Mouse (Mus musculus): ENCODE data around the gene Faf2. TPM values are rescaled to one million over a fixed set of nuclear protein-coding genes. Genes with fewer than 3 reads are reported as not detected.

The Faf2 gene
- total RNA-seq, 1 experiment, result 76.3 TPM

DNA sequence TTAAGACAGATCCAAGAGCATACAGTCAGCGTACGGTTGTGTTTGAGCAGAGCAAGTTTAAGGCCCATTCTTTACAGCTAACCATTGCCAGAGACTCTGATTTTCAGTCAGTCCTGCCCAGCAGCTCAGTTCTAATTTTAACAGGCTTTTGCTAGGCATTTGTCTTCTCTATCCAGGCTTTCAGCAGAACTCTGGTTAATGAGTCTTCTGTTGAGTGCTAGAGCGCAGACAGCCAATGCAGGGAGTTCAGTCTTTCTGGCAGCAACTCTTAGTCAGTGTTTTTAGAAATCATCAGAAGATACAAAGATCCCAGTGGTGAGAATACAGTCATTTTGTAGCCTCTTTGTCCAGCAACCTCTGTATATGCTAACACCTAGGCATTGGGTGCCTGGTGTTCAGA is 28.9 kb downstream of the Faf2 start:
- no peak for DNase-seq (ENCODE audit: low read depth, low spot score)
- Histone ChIP-seq H3K36me3 (ENCODE audit: control insufficient read depth, insufficient read depth, low read length, poor library complexity, severe bottlenecking) (peaks cover 50% of the 10 kb centered on the region), H3K27ac (ENCODE audit: insufficient read depth, low read depth, low read length, poor library complexity, severe bottlenecking) (no peak overlapping the region), H3K4me1 (ENCODE audit: control insufficient read depth in 2 of 2, insufficient read depth in 2 of 2, low read length in 2 of 2, poor library complexity in 1 of 2) (no peaks in the 10 kb centered on the region), H3K4me3 (ENCODE audit: insufficient read depth in 1 of 2, low read depth in 1 of 2, low read length in 2 of 2, poor library complexity in 1 of 2, severe bottlenecking in 1 of 2) (no peak overlapping the region), H3K9me3 (ENCODE audit: control insufficient read depth, insufficient read depth, low read depth, low read length) (no peaks in the 10 kb centered on the region), H3K9ac (ENCODE audit: insufficient read depth, low read depth, low read length, poor library complexity, severe bottlenecking) (no peak overlapping the region)
- in situ Hi-C loops (cut with MboI; ENCODE audit: low sequenced_read_pairs in 2 of 2, unreplicated experiment in 2 of 2), result no loop called here
- TF ChIP-seq MAFK (IDR thresholded peaks at IDR 0.05; ENCODE audit: insufficient read depth, low read depth, low read length) (no peak), HCFC1 (IDR thresholded peaks at IDR 0.05; ENCODE audit: borderline replicate concordance, insufficient read depth, low read length) (no peak), ZNF384 (IDR thresholded peaks at IDR 0.05; ENCODE audit: low read depth, low read length) (no peak), CHD2 (IDR thresholded peaks at IDR 0.05; ENCODE audit: low read depth, low read length) (no peak), ZC3H11A (IDR thresholded peaks at IDR 0.05; ENCODE audit: borderline replicate concordance, low read depth, low read length) (no peak)

DNA sequence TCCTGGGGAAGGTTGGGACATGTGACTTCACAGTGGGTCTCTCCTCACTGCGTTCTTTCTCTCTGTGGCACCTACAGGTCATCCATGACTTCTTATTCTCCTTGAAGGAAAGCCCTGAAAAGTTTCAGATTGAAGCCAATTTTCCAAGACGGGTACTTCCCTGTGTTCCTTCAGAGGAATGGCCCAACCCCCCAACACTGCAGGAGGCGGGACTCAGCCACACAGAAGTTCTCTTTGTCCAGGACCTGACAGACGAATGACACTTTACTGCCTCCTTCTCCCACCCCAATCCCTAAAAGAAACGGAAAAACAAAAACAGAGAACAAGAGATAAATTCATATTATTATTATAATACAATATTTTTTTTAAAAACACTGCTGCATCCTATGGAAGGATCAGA is 39.3 kb downstream of the Faf2 start:
- H3K9ac ChIP-seq (ENCODE audit: insufficient read depth, low read depth, low read length, poor library complexity, severe bottlenecking), result no peak overlapping the region
- TF ChIP-seq HCFC1 (IDR thresholded peaks at IDR 0.05; ENCODE audit: borderline replicate concordance, insufficient read depth, low read length), result no peak
- no peak for TF ChIP-seq ZC3H11A (IDR thresholded peaks at IDR 0.05; ENCODE audit: borderline replicate concordance, low read depth, low read length)
- no peak for TF ChIP-seq CHD2 (IDR thresholded peaks at IDR 0.05; ENCODE audit: low read depth, low read length)
- no peak for TF ChIP-seq MAFK (IDR thresholded peaks at IDR 0.05; ENCODE audit: insufficient read depth, low read depth, low read length)
- no peak for TF ChIP-seq ZNF384 (IDR thresholded peaks at IDR 0.05; ENCODE audit: low read depth, low read length)
- no peaks in the 10 kb centered on the region for H3K9me3 ChIP-seq (ENCODE audit: control insufficient read depth, insufficient read depth, low read depth, low read length)
- peaks cover 2 to 4% of the 10 kb centered on the region in 2 experiments; a peak in 1 of 4 replicates for H3K4me1 ChIP-seq (ENCODE audit: control insufficient read depth in 2 of 2, insufficient read depth in 2 of 2, low read length in 2 of 2, poor library complexity in 1 of 2)
- in situ Hi-C loops (cut with MboI; ENCODE audit: low sequenced_read_pairs in 2 of 2, unreplicated experiment in 2 of 2), result no loop called here
- H3K36me3 ChIP-seq (ENCODE audit: control insufficient read depth, insufficient read depth, low read length, poor library complexity, severe bottlenecking), result peaks cover 38% of the 10 kb centered on the region
- no peak for DNase-seq (ENCODE audit: low read depth, low spot score)
- no peak overlapping the region for H3K4me3 ChIP-seq (ENCODE audit: insufficient read depth in 1 of 2, low read depth in 1 of 2, low read length in 2 of 2, poor library complexity in 1 of 2, severe bottlenecking in 1 of 2)
- no peak overlapping the region for H3K27ac ChIP-seq (ENCODE audit: insufficient read depth, low read depth, low read length, poor library complexity, severe bottlenecking)

DNA sequence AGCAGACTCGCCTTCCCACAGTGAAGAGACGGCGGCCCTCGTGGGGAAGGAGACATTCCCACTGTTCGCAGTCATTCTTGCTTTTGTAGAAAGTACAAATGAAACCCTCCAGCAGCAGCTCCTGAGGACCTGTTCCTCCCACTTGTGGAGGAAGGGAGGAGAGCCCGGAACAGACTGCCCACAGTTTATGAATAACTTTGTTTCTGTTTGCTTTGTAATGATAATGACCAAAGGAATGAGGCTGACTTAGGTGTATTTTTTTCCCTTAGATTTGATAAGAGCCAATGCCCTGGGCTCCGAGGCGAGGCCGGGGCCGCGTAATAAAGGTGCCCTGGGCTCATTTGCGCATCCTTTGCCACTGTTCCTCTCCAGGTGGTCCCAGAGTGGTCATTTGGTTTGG is 39.8 kb downstream of the Faf2 start:
- TF ChIP-seq CHD2 (IDR thresholded peaks at IDR 0.05; ENCODE audit: low read depth, low read length) (no peak), MAFK (IDR thresholded peaks at IDR 0.05; ENCODE audit: insufficient read depth, low read depth, low read length) (no peak), ZC3H11A (IDR thresholded peaks at IDR 0.05; ENCODE audit: borderline replicate concordance, low read depth, low read length) (no peak), HCFC1 (IDR thresholded peaks at IDR 0.05; ENCODE audit: borderline replicate concordance, insufficient read depth, low read length) (no peak), ZNF384 (IDR thresholded peaks at IDR 0.05; ENCODE audit: low read depth, low read length) (no peak)
- in situ Hi-C loops (cut with MboI; ENCODE audit: low sequenced_read_pairs in 2 of 2, unreplicated experiment in 2 of 2), result no loop called here
- no peaks in the 10 kb centered on the region for H3K9me3 ChIP-seq (ENCODE audit: control insufficient read depth, insufficient read depth, low read depth, low read length)

DNA sequence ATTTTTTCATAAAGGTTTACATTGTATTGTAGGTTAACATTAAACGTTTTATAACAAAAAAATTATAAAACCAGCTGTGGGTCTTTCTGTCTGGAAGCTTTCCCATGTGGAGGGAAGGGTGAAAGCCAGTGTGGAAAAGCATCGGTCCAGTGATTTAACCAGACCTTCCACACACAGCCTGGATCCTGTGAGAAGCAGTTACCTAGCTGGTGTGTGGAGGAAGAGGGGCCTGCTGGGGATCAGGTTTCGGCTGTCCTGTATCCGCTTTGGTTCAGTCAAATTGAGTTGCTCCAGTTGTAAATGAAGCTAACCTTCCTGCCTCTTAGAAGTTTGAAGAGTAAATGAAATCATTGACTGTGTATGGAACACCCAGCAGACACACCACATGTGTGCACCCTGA is 42.4 kb downstream of the Faf2 start:
- H3K36me3 ChIP-seq (ENCODE audit: control insufficient read depth, insufficient read depth, low read length, poor library complexity, severe bottlenecking), result peaks cover 24% of the 10 kb centered on the region
- no peak for TF ChIP-seq CHD2 (IDR thresholded peaks at IDR 0.05; ENCODE audit: low read depth, low read length)
- TF ChIP-seq HCFC1 (IDR thresholded peaks at IDR 0.05; ENCODE audit: borderline replicate concordance, insufficient read depth, low read length), result no peak
- TF ChIP-seq MAFK (IDR thresholded peaks at IDR 0.05; ENCODE audit: insufficient read depth, low read depth, low read length), result no peak
- in situ Hi-C loops (cut with MboI; ENCODE audit: low sequenced_read_pairs in 2 of 2, unreplicated experiment in 2 of 2), result no loop called here
- no peak overlapping the region for H3K9ac ChIP-seq (ENCODE audit: insufficient read depth, low read depth, low read length, poor library complexity, severe bottlenecking)
- no peak overlapping the region for H3K4me3 ChIP-seq (ENCODE audit: insufficient read depth in 1 of 2, low read depth in 1 of 2, low read length in 2 of 2, poor library complexity in 1 of 2, severe bottlenecking in 1 of 2)
- H3K4me1 ChIP-seq (ENCODE audit: control insufficient read depth in 2 of 2, insufficient read depth in 2 of 2, low read length in 2 of 2, poor library complexity in 1 of 2), result peaks cover 2 to 4% of the 10 kb centered on the region in 2 experiments; a peak in 1 of 4 replicates
- DNase-seq (ENCODE audit: low read depth, low spot score), result no peak
- H3K27ac ChIP-seq (ENCODE audit: insufficient read depth, low read depth, low read length, poor library complexity, severe bottlenecking), result no peak overlapping the region; the same call in 1 of the 2 replicates
- H3K9me3 ChIP-seq (ENCODE audit: control insufficient read depth, insufficient read depth, low read depth, low read length), result no peaks in the 10 kb centered on the region

More for the DNA sequence above, 39.8 kb downstream of the Faf2 start:
- peaks cover 2 to 4% of the 10 kb centered on the region in 2 experiments; a peak in 1 of 4 replicates for H3K4me1 ChIP-seq (ENCODE audit: control insufficient read depth in 2 of 2, insufficient read depth in 2 of 2, low read length in 2 of 2, poor library complexity in 1 of 2)
- no peak overlapping the region for H3K27ac ChIP-seq (ENCODE audit: insufficient read depth, low read depth, low read length, poor library complexity, severe bottlenecking)
- peaks cover 36% of the 10 kb centered on the region for H3K36me3 ChIP-seq (ENCODE audit: control insufficient read depth, insufficient read depth, low read length, poor library complexity, severe bottlenecking)
- H3K4me3 ChIP-seq (ENCODE audit: insufficient read depth in 1 of 2, low read depth in 1 of 2, low read length in 2 of 2, poor library complexity in 1 of 2, severe bottlenecking in 1 of 2), result no peak overlapping the region
- H3K9ac ChIP-seq (ENCODE audit: insufficient read depth, low read depth, low read length, poor library complexity, severe bottlenecking), result no peak overlapping the region
- no peak for DNase-seq (ENCODE audit: low read depth, low spot score)

DNA sequence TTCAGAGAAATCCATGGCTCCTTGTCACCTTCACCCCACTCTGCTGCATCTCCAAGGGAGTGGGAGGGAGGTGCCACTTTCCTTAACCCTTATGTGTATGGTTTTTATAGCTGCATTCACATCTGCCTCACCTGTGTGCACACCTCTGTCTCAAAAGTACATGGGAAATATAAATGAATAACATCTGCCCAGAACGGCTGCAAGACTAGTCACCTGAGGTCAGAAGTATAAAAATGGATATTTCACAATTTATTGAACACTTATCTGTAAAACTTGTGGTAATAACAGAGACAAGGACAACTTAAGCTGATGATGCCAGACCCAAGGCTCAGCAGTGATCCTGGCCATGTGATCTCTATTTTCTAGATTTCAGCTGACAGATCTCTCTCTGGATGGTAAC is 42.9 kb downstream of the Faf2 start:
- DNase-seq (ENCODE audit: low read depth, low spot score), result no peak
- TF ChIP-seq HCFC1 (IDR thresholded peaks at IDR 0.05; ENCODE audit: borderline replicate concordance, insufficient read depth, low read length), result no peak
- no peak for TF ChIP-seq MAFK (IDR thresholded peaks at IDR 0.05; ENCODE audit: insufficient read depth, low read depth, low read length)
- TF ChIP-seq ZNF384 (IDR thresholded peaks at IDR 0.05; ENCODE audit: low read depth, low read length), result no peak
- no peak for TF ChIP-seq CHD2 (IDR thresholded peaks at IDR 0.05; ENCODE audit: low read depth, low read length)
- TF ChIP-seq ZC3H11A (IDR thresholded peaks at IDR 0.05; ENCODE audit: borderline replicate concordance, low read depth, low read length), result no peak
- H3K27ac ChIP-seq (ENCODE audit: insufficient read depth, low read depth, low read length, poor library complexity, severe bottlenecking), result no peak overlapping the region; the same call in 1 of the 2 replicates
- no peak overlapping the region for H3K4me3 ChIP-seq (ENCODE audit: insufficient read depth in 1 of 2, low read depth in 1 of 2, low read length in 2 of 2, poor library complexity in 1 of 2, severe bottlenecking in 1 of 2)
- no peaks in the 10 kb centered on the region for H3K9me3 ChIP-seq (ENCODE audit: control insufficient read depth, insufficient read depth, low read depth, low read length)
- H3K9ac ChIP-seq (ENCODE audit: insufficient read depth, low read depth, low read length, poor library complexity, severe bottlenecking), result no peak overlapping the region
- in situ Hi-C loops (cut with MboI; ENCODE audit: low sequenced_read_pairs in 2 of 2, unreplicated experiment in 2 of 2), result no loop called here
- peaks cover 24% of the 10 kb centered on the region for H3K36me3 ChIP-seq (ENCODE audit: control insufficient read depth, insufficient read depth, low read length, poor library complexity, severe bottlenecking)
- peaks cover 2 to 4% of the 10 kb centered on the region in 2 experiments; a peak in 1 of 4 replicates for H3K4me1 ChIP-seq (ENCODE audit: control insufficient read depth in 2 of 2, insufficient read depth in 2 of 2, low read length in 2 of 2, poor library complexity in 1 of 2)
